Mouse (Mus musculus) CH12.LX (cell line): ENCODE measurements around the gene Tanc1. TPM values are rescaled to one million over a fixed set of nuclear protein-coding genes. Genes with fewer than 3 reads are reported as not detected.

Experiments
- DNase-seq: peaks from one replicate; pipeline ENCODE4 v3.0.0-alpha.2; 2013; ENCODE audit errors: extremely low read depth
- H3K27ac ChIP-seq: 2 replicates; pipeline ENCODE4 v1.5.1; 2012; ENCODE audit warnings: low read depth, mild to moderate bottlenecking, control low read depth, moderate library complexity; ENCODE audit not compliant: insufficient read depth
- H3K27me3 ChIP-seq: replicated peaks from 2 replicates; pipeline ENCODE3; 2012; ENCODE audit warnings: inconsistent platforms
- H3K36me3 ChIP-seq, 2 experiments: replicated peaks in 1 of 2; 2 replicates each; pipeline versions ENCODE3 to v1.6.1; 2012; ENCODE audit warnings: inconsistent platforms in 1 of 2, low read length in 1 of 2, mild to moderate bottlenecking in 1 of 2, mixed read lengths in 1 of 2, moderate library complexity in 1 of 2; ENCODE audit not compliant: control insufficient read depth in 1 of 2, insufficient read depth in 1 of 2
- H3K4me1 ChIP-seq, 2 experiments: 2 replicates each; pipeline ENCODE4 v1.6.1; 2012; ENCODE audit warnings: inconsistent platforms in 1 of 2, moderate library complexity in 1 of 2; ENCODE audit not compliant: insufficient read depth in 2 of 2, control insufficient read depth in 1 of 2
- H3K4me2 ChIP-seq: 2 replicates; pipeline ENCODE4 v1.6.1; 2012; ENCODE audit warnings: low read depth, mild to moderate bottlenecking, control low read depth; ENCODE audit not compliant: poor library complexity, insufficient read depth, severe bottlenecking
- H3K4me3 ChIP-seq, 3 experiments: fragments of 150-350 bp in 1 of 3; sonication (generic) in 1 of 3; replicated peaks in 1 of 3; 2 replicates each; pipeline versions ENCODE3 to v1.5.1; 2011 to 2012; ENCODE audit warnings: low read depth in 2 of 3, low read length in 2 of 3, mild to moderate bottlenecking in 2 of 3, moderate library complexity in 2 of 3, control low read depth in 1 of 3, improper control_type of control experiment in 1 of 3, inconsistent platforms in 1 of 3, mixed read lengths in 1 of 3; ENCODE audit not compliant: poor library complexity in 1 of 3
- H3K79me2 ChIP-seq: replicated peaks from 2 replicates; pipeline ENCODE4 v1.6.1; 2012; ENCODE audit warnings: mild to moderate bottlenecking, moderate library complexity; ENCODE audit not compliant: control insufficient read depth, poor library complexity, insufficient read depth, severe bottlenecking; ENCODE audit errors: extremely low read depth
- H3K9ac ChIP-seq: 2 replicates; pipeline ENCODE4 v1.6.1; 2012; ENCODE audit warnings: low read depth, mild to moderate bottlenecking, control low read depth, moderate library complexity; ENCODE audit not compliant: insufficient read depth
- H3K9me3 ChIP-seq: replicated peaks from 2 replicates; pipeline ENCODE3; 2012; ENCODE audit warnings: low read length, inconsistent platforms, mixed read lengths
- CTCF ChIP-seq, 2 experiments: IDR thresholded peaks in 1 of 2; conservative IDR thresholded peaks in 1 of 2; 2 replicates each; pipeline ENCODE4 v1.5.1; 2011 to 2012; ENCODE audit warnings: low read depth in 2 of 2, low read length in 2 of 2, improper control_type of control experiment in 1 of 2, inconsistent platforms in 1 of 2, mild to moderate bottlenecking in 1 of 2, moderate library complexity in 1 of 2
- E2F4 ChIP-seq: IDR thresholded peaks from 2 replicates; pipeline ENCODE4 v1.6.1; 2011; ENCODE audit warnings: low read depth, low read length, improper control_type of control experiment; ENCODE audit not compliant: insufficient replicate concordance
- ELF1 ChIP-seq: IDR thresholded peaks from 2 replicates; pipeline ENCODE4 v1.6.1; 2014; ENCODE audit warnings: low read depth, mild to moderate bottlenecking, inconsistent platforms, low read length, improper control_type of control experiment
- EP300 ChIP-seq: IDR thresholded peaks from 2 replicates; pipeline ENCODE4 v1.6.1; 2011; ENCODE audit warnings: low read length, improper control_type of control experiment
- GABPA ChIP-seq: IDR thresholded peaks from 2 replicates; pipeline ENCODE4 v1.6.1; 2012; ENCODE audit warnings: low read depth, low read length, improper control_type of control experiment, inconsistent platforms; ENCODE audit not compliant: insufficient replicate concordance
- IRF4 ChIP-seq: IDR thresholded peaks from 2 replicates; pipeline ENCODE4 v1.6.1; 2014; ENCODE audit warnings: low read depth, mild to moderate bottlenecking, inconsistent platforms, low read length, improper control_type of control experiment
- MAFK ChIP-seq: IDR thresholded peaks from 2 replicates; pipeline ENCODE4 v1.6.1; 2011; ENCODE audit warnings: low read length, improper control_type of control experiment; ENCODE audit not compliant: insufficient replicate concordance
- MAX ChIP-seq: IDR thresholded peaks from 2 replicates; pipeline ENCODE4 v1.6.1; 2011; ENCODE audit warnings: low read length, improper control_type of control experiment
- NRF1 ChIP-seq: IDR thresholded peaks from 2 replicates; pipeline ENCODE4 v1.6.1; 2014; ENCODE audit warnings: low read depth, mild to moderate bottlenecking, inconsistent platforms, low read length, improper control_type of control experiment, moderate library complexity
- POLR2A ChIP-seq: IDR thresholded peaks from 2 replicates; pipeline ENCODE4 v1.6.1; 2011; ENCODE audit warnings: low read depth, mild to moderate bottlenecking, improper control_type of control experiment, low read length
- RAD21 ChIP-seq: IDR thresholded peaks from 2 replicates; pipeline ENCODE4 v1.6.1; 2011; ENCODE audit warnings: low read depth, mild to moderate bottlenecking, low read length, improper control_type of control experiment, moderate library complexity
- SMC3 ChIP-seq: IDR thresholded peaks from 2 replicates; pipeline ENCODE4 v1.6.1; 2011; ENCODE audit warnings: low read depth, low read length, improper control_type of control experiment
- TBP ChIP-seq: conservative IDR thresholded peaks from 2 replicates; pipeline ENCODE4 v1.6.1; 2011; ENCODE audit warnings: low read depth, low read length, improper control_type of control experiment
- TCF12 ChIP-seq: IDR thresholded peaks from 2 replicates; pipeline ENCODE4 v1.6.1; 2014; ENCODE audit warnings: low read depth, mild to moderate bottlenecking, inconsistent platforms, low read length, improper control_type of control experiment
- USF1 ChIP-seq: IDR thresholded peaks from 2 replicates; pipeline ENCODE4 v1.6.1; 2014; ENCODE audit warnings: low read depth, mild to moderate bottlenecking, inconsistent platforms, low read length, improper control_type of control experiment
- USF2 ChIP-seq: conservative IDR thresholded peaks from 2 replicates; pipeline ENCODE4 v1.6.1; 2011; ENCODE audit warnings: low read depth, low read length, improper control_type of control experiment
- dilution Hi-C: fragments of 300-500 bp; cut with MboI; formaldehyde crosslinking; loops from 2 replicates; pipeline ENCODE4 v1.14.3; 2020; ENCODE audit warnings: low sequenced_read_pairs; ENCODE audit not compliant: extremely low pct_unique_long_range_greater_than_20kb, extremely low pct_ligation_motif_present
- in situ Hi-C: fragments of 300-500 bp; cut with MboI; formaldehyde crosslinking; loops from 3 replicates; pipeline ENCODE4 v1.14.3; 2019; ENCODE audit warnings: low sequenced_read_pairs, low pct_ligation_motif_present, low pct_unique_long_range_greater_than_20kb, mixed read lengths
- polyA plus RNA-seq: library from polyadenylated mRNA; unstranded; fragments of >175 nt; gene quantifications from 2 replicates; pipeline ENCODE4 v1.2.1, GENCODE M21; 2012; ENCODE audit warnings: low read depth; ENCODE audit not compliant: insufficient read length
- total RNA-seq, 2 experiments: library from RNA; depleted of rRNA; stranded (reverse); fragments of 300-350 nt in 1 of 2; fragments of >200 nt in 1 of 2; gene quantifications; 2 replicates each; pipeline ENCODE4 v1.2.3; 2012 to 2014

Gene Tanc1
- total and polyA plus RNA-seq, 3 experiments = 0.08 to 0.21 (median 0.08) TPM

GRCm38 (mm10) chr2:59742500-59743116, 130.8 kb downstream of the Tanc1 start:
- Histone ChIP-seq H3K27ac (no peak overlapping the region), H3K4me3 (no peak overlapping the region), H3K9me3 (no peaks in the 10 kb centered on the region), H3K79me2 (no peaks in the 10 kb centered on the region), H3K36me3 (no peaks in the 10 kb centered on the region), H3K27me3 (no peaks in the 10 kb centered on the region), H3K4me2 (no peak overlapping the region), H3K4me1 (peaks cover 3 to 6% of the 10 kb centered on the region in 2 experiments), H3K9ac (no peak overlapping the region)
- dilution Hi-C loops (no loop called here), in situ Hi-C loops (no loop called here)
- TF ChIP-seq MAFK (no peak), IRF4 (no peak)
- no peak for DNase-seq

- H3K4me2 ChIP-seq = no peak overlapping the region
- H3K9ac ChIP-seq = no peak overlapping the region
- in situ Hi-C loops = no loop called here
- DNase-seq = peak; percentile 55
- TF ChIP-seq CTCF (conservative IDR thresholded peaks at IDR 0.05 in 1 of 2, IDR thresholded peaks at IDR 0.05 in 1 of 2; ENCODE audit: low read depth in 2 of 2, low read length in 2 of 2) (peak; percentile 56 to 78), SMC3 (peak; percentile 77), RAD21 (peak; percentile 50), POLR2A (no peak)
- TF ChIP-seq, all 38 proteins: peak for 3
- H3K36me3 ChIP-seq = no peaks in the 10 kb centered on the region
- dilution Hi-C loops = no loop called here
- H3K4me3 ChIP-seq = no peak overlapping the region
- no peaks in the 10 kb centered on the region for H3K9me3 ChIP-seq
- peaks cover 6% of the 10 kb centered on the region in 2 experiments for H3K4me1 ChIP-seq
- H3K27ac ChIP-seq = no peak overlapping the region
- no peaks in the 10 kb centered on the region for H3K27me3 ChIP-seq
- H3K79me2 ChIP-seq = no peaks in the 10 kb centered on the region
These were observed 133.6 kb downstream of the Tanc1 start for GRCm38 (mm10) chr2:59745428-59745827.

- Histone ChIP-seq H3K4me2 (no peak overlapping the region), H3K79me2 (no peaks in the 10 kb centered on the region), H3K4me1 (peaks cover 6 to 12% of the 10 kb centered on the region in 2 experiments), H3K36me3 (no peaks in the 10 kb centered on the region), H3K27me3 (no peaks in the 10 kb centered on the region), H3K9me3 (no peaks in the 10 kb centered on the region), H3K9ac (no peak overlapping the region), H3K4me3 (no peak overlapping the region), H3K27ac (no peak overlapping the region)
- TF ChIP-seq TBP = no peak
- no peak for TF ChIP-seq GABPA
- TF ChIP-seq EP300 = no peak
- TF ChIP-seq ELF1 = no peak
- TF ChIP-seq MAX = no peak
- TF ChIP-seq MAFK = no peak
- no peak for TF ChIP-seq NRF1
- TF ChIP-seq E2F4 = no peak
- no peak for TF ChIP-seq USF1
- no peak for TF ChIP-seq IRF4
- TF ChIP-seq TCF12 = no peak
- no peak for TF ChIP-seq USF2
- dilution Hi-C loops = no loop called here
- peak; percentile 4 for DNase-seq
- in situ Hi-C loops = no loop called here
These were observed 134.2 kb downstream of the Tanc1 start for GRCm38 (mm10) chr2:59746070-59746469.
